Comparison of ENCODE assay signal across 15 mouse cellular contexts in the genomic region with DNA sequence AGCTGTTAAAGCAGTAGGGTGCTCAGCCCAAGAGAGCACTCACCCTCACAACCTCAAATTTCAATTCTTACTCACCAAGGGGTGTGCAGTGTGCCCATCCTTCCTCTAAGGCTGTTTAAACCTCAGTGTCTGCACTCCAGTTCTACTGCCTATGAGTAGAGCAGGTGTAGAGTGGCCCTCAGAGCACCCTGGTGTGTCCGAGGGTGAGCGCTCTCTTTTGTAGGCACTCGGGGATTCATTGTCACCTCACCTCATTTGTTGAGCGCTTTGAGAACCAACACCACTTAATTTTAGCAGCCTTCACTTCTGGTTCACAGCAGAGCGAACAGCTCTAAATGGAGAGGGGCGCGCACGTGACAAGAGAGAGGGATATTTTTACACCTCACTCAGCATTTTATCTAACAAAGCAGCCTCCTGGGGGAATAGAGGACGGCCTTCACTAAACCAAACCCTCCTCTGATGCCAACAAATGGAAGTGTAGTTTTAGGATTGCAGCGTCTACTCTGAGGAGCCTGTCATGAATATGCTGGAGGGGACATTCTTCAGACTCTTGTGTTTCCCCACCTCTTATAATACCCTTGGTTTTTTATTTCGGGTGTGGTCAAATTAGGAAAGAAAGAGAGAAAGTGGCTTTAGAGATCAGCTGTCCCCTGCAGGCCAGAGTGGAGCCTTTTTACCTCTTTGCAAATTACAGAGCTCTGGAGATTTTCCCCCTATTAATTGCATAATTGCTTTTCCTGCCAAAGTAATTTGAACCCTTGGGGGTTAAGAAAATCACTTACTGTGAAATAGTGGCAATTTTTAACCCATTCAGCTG.
DNase-seq lines count a peak whose midpoint lies in the region; ATAC-seq and TF ChIP-seq lines count a peak whose summit lies in the region.
"Had no signal": no experiment of that assay in that cellular context is flagged by ENCODE, and none has a peak within 500 bp of the region (broad histone marks: within the 10 kb centered on the region; RNA-seq: fewer than 3 reads in every experiment).

No protein-coding gene starts in this region.

- 0 out of 2 replicates have a peak, but pooled peaks have one; percentile 17 for ATAC-seq in midbrain, embryonic 13.5 days
- ATAC-seq in midbrain, embryonic 16.5 days, result no peak
- 0 out of 2 replicates have a peak, but pooled peaks have one; percentile 45 for ATAC-seq in heart, embryonic 12.5 days (ENCODE audit: insufficient number of reproducible peaks, low FRiP score)
- ATAC-seq in midbrain, postnatal 0 days (ENCODE audit: low FRiP score), result no peak
- no peak for ATAC-seq in monocyte, adult 5-6 weeks (replicated peaks; ENCODE audit: insufficient number of reproducible peaks, low FRiP score, low TSS enrichment, poor library complexity, severe bottlenecking)

- no peak for DNase-seq in forebrain, embryonic 10.5 days (ENCODE audit: extremely low spot score, low spot score)
- peak; percentile 23 for DNase-seq in midbrain, postnatal 0 days (ENCODE audit: low spot score)
- DNase-seq in c-Kit-positive CD71-positive TER-119-positive erythroid progenitor cells, embryonic 14.5 days (ENCODE audit: low spot score), result no peak
- no peak for DNase-seq in gastrocnemius, adult 18-20 months (ENCODE audit: low spot score)
- DNase-seq: adrenal gland, postnatal 14 days; gastrocnemius, postnatal 14 days; kidney, postnatal 36 days; liver; thymus, adult 2 months had no signal

- peaks cover 10% of the 10 kb centered on the region for H3K4me1 ChIP-seq in midbrain, embryonic 13.5 days (replicated peaks)
- H3K4me1 ChIP-seq in midbrain, embryonic 16.5 days (ENCODE audit: control insufficient read depth, insufficient read depth, low read length), result peaks cover 6% of the 10 kb centered on the region
- H3K4me1 ChIP-seq in forebrain, embryonic 10.5 days, result peaks cover 19% of the 10 kb centered on the region
- H3K4me1 ChIP-seq in heart, embryonic 12.5 days (replicated peaks), result peaks cover 15% of the 10 kb centered on the region
- H3K4me1 ChIP-seq in midbrain, postnatal 0 days (ENCODE audit: insufficient read depth, low read length), result no peaks in the 10 kb centered on the region
- H3K4me1 ChIP-seq: megakaryocyte, embryonic 14.5 days had no signal

- 0 out of 2 replicates have a peak, but pooled peaks cover 5% of the 10 kb centered on the region for H3K9me3 ChIP-seq in midbrain, embryonic 13.5 days
- no peaks in the 10 kb centered on the region; the same call in 1 of the 2 replicates for H3K9me3 ChIP-seq in midbrain, embryonic 16.5 days (replicated peaks; ENCODE audit: control insufficient read depth, low read length, poor library complexity, severe bottlenecking)
- H3K9me3 ChIP-seq in forebrain, embryonic 10.5 days, result no peaks in the 10 kb centered on the region
- H3K9me3 ChIP-seq in heart, embryonic 12.5 days (replicated peaks), result peaks cover 11% of the 10 kb centered on the region
- no peaks in the 10 kb centered on the region for H3K9me3 ChIP-seq in midbrain, postnatal 0 days (ENCODE audit: low read length)
- H3K9me3 ChIP-seq: lung, embryonic 15.5 days had no signal

- H3K27ac ChIP-seq in midbrain, embryonic 13.5 days, result 0 out of 2 replicates have a peak overlapping the region, but pooled peaks have one; percentile 11
- no peak overlapping the region for H3K27ac ChIP-seq in midbrain, embryonic 16.5 days (ENCODE audit: low read length)
- 0 out of 2 replicates have a peak overlapping the region, but pooled peaks have one; percentile 35 for H3K27ac ChIP-seq in forebrain, embryonic 10.5 days
- H3K27ac ChIP-seq in heart, embryonic 12.5 days (ENCODE audit: poor library complexity, severe bottlenecking), result peak overlapping the region; percentile 73
- H3K27ac ChIP-seq in midbrain, postnatal 0 days (ENCODE audit: low read depth, low read length), result no peak overlapping the region
- H3K27ac ChIP-seq: lung, embryonic 15.5 days had no signal

- TF ChIP-seq CTCF in midbrain, postnatal 0 days (IDR thresholded peaks at IDR 0.05), result no peak

- H3K4me2 ChIP-seq in midbrain, embryonic 13.5 days (replicated peaks), result no peak overlapping the region
- no peak overlapping the region for H3K4me2 ChIP-seq in midbrain, embryonic 16.5 days (ENCODE audit: low read length)
- peak overlapping the region; percentile 52 for H3K4me2 ChIP-seq in heart, embryonic 12.5 days
- no peak overlapping the region for H3K4me2 ChIP-seq in midbrain, postnatal 0 days (ENCODE audit: low read depth, low read length, poor library complexity, severe bottlenecking)
- H3K4me2 ChIP-seq: lung, embryonic 15.5 days had no signal

- no peaks in the 10 kb centered on the region for H3K36me3 ChIP-seq in midbrain, embryonic 13.5 days
- H3K36me3 ChIP-seq in midbrain, embryonic 16.5 days (ENCODE audit: control insufficient read depth, insufficient read depth, low read length), result no peaks in the 10 kb centered on the region
- H3K36me3 ChIP-seq in forebrain, embryonic 10.5 days (replicated peaks), result no peaks in the 10 kb centered on the region
- H3K36me3 ChIP-seq in heart, embryonic 12.5 days, result no peaks in the 10 kb centered on the region
- H3K36me3 ChIP-seq in midbrain, postnatal 0 days (ENCODE audit: insufficient read depth, low read length), result no peaks in the 10 kb centered on the region
- H3K36me3 ChIP-seq: lung, embryonic 15.5 days had no signal

- no peak overlapping the region for H3K9ac ChIP-seq in midbrain, embryonic 13.5 days (replicated peaks)
- H3K9ac ChIP-seq in midbrain, embryonic 16.5 days (ENCODE audit: low read depth, low read length), result no peak overlapping the region
- no peak overlapping the region for H3K9ac ChIP-seq in heart, embryonic 12.5 days
- no peak overlapping the region for H3K9ac ChIP-seq in midbrain, postnatal 0 days (replicated peaks; ENCODE audit: low read length, poor library complexity, severe bottlenecking)
- H3K9ac ChIP-seq: lung, embryonic 15.5 days had no signal

- 55% methylated on average over 11 of the region's 11 CpGs for WGBS in midbrain, embryonic 13.5 days
- 45% methylated on average over 11 of the region's 11 CpGs for WGBS in midbrain, embryonic 16.5 days
- WGBS in forebrain, embryonic 10.5 days, result 45% methylated on average over 11 of the region's 11 CpGs
- WGBS in heart, embryonic 12.5 days, result 41% methylated on average over 11 of the region's 11 CpGs
- 53% methylated on average over 11 of the region's 11 CpGs for WGBS in midbrain, postnatal 0 days

- H3K27me3 ChIP-seq in midbrain, embryonic 13.5 days, result no peaks in the 10 kb centered on the region
- H3K27me3 ChIP-seq in midbrain, embryonic 16.5 days (ENCODE audit: control insufficient read depth, insufficient read depth, low read depth, low read length), result no peaks in the 10 kb centered on the region
- peaks cover 45% of the 10 kb centered on the region for H3K27me3 ChIP-seq in forebrain, embryonic 10.5 days (ENCODE audit: poor library complexity, severe bottlenecking)
- H3K27me3 ChIP-seq in heart, embryonic 12.5 days (replicated peaks), result no peaks in the 10 kb centered on the region
- H3K27me3 ChIP-seq in midbrain, postnatal 0 days (ENCODE audit: insufficient read depth, low read length), result no peaks in the 10 kb centered on the region
- H3K27me3 ChIP-seq: lung, embryonic 15.5 days; megakaryocyte, embryonic 14.5 days had no signal

- H3K4me3 ChIP-seq in midbrain, embryonic 13.5 days (replicated peaks), result no peak overlapping the region
- no peak overlapping the region for H3K4me3 ChIP-seq in midbrain, embryonic 16.5 days (ENCODE audit: low read depth, low read length)
- no peak overlapping the region for H3K4me3 ChIP-seq in forebrain, embryonic 10.5 days
- no peak overlapping the region for H3K4me3 ChIP-seq in heart, embryonic 12.5 days
- no peak overlapping the region for H3K4me3 ChIP-seq in midbrain, postnatal 0 days (ENCODE audit: low read depth, low read length)
- H3K4me3 ChIP-seq: lung, embryonic 15.5 days; megakaryocyte, embryonic 14.5 days had no signal

Comparison
In these comparisons a context has a peak if more than half of its experiments do, and no peak if none do; other contexts are left out.
1. ATAC-seq: peak in midbrain, embryonic 13.5 days (single experiment) and heart, embryonic 12.5 days (single experiment); none in midbrain, embryonic 16.5 days (single experiment), midbrain, postnatal 0 days (single experiment) and monocyte, adult 5-6 weeks (single experiment).
2. H3K27ac ChIP-seq: peak in midbrain, embryonic 13.5 days (single experiment), forebrain, embryonic 10.5 days (single experiment) and heart, embryonic 12.5 days (single experiment); none in midbrain, embryonic 16.5 days (single experiment) and midbrain, postnatal 0 days (single experiment).